Mouse (Mus musculus) forebrain, embryonic 10.5 days (tissue): ENCODE data around the gene Ctrl. TPM values are rescaled to one million over a fixed set of nuclear protein-coding genes. Genes with fewer than 3 reads are reported as not detected.

Experiments used
- DNase-seq: peaks from one replicate; pipeline ENCODE4 v3.0.0-alpha.2; 2017; ENCODE audit warnings: low spot score; ENCODE audit errors: extremely low spot score
- H3K27ac ChIP-seq: fragments of 300-500 bp; sonication (generic); 2 replicates; pipeline ENCODE4 v1.5.1; 2016; ENCODE audit warnings: mild to moderate bottlenecking
- H3K27me3 ChIP-seq: fragments of 300-500 bp; sonication (generic); 2 replicates; pipeline ENCODE4 v1.6.1; 2016; ENCODE audit warnings: mild to moderate bottlenecking; ENCODE audit not compliant: poor library complexity, severe bottlenecking
- H3K36me3 ChIP-seq: fragments of 300-500 bp; sonication (generic); replicated peaks from 2 replicates; pipeline ENCODE4 v1.6.1; 2016; ENCODE audit warnings: mild to moderate bottlenecking, moderate library complexity
- H3K4me1 ChIP-seq: fragments of 300-500 bp; sonication (generic); 2 replicates; pipeline ENCODE4 v1.6.1; 2016
- H3K4me3 ChIP-seq: fragments of 300-500 bp; sonication (generic); 2 replicates; pipeline ENCODE4 v1.5.1; 2016; ENCODE audit warnings: mild to moderate bottlenecking, moderate library complexity
- H3K9me3 ChIP-seq: fragments of 300-500 bp; sonication (generic); 2 replicates; pipeline ENCODE4 v1.6.1; 2016; ENCODE audit warnings: mild to moderate bottlenecking, moderate library complexity
- WGBS: fragments of 180-500 bp; shearing (Covaris S2); methylation state at CpG from one replicate; pipeline ENCODE4 v1.1.7; 2016; 5-methylcytosine and 5-hydroxymethylcytosine counted together
- polyA plus RNA-seq: library from polyadenylated mRNA; unstranded; fragments of >200 nt; fragmentation: Nextera tagmentation; extraction: Ambion mirVana; gene quantifications from 2 replicates; pipeline ENCODE4 v1.2.1, GENCODE M21; 2016

Gene Ctrl
- polyA plus RNA-seq, 1 experiment from 2014 or later: 1.5 TPM

GRCm38 (mm10) chr8:105961101-105961500 lies 27.4 kb upstream of the Ctrl start:
- Histone ChIP-seq H3K27me3 (peaks cover 24% of the 10 kb centered on the region), H3K4me1 (peaks cover 26% of the 10 kb centered on the region), H3K9me3 (no peaks in the 10 kb centered on the region), H3K4me3 (no peak overlapping the region), H3K27ac (no peak overlapping the region), H3K36me3 (peaks cover 10% of the 10 kb centered on the region)
- DNase-seq: no peak
- 79% methylated on average over 14 of the region's 14 CpGs for WGBS

- H3K27me3 ChIP-seq: peaks cover 7% of the 10 kb centered on the region
- H3K4me1 ChIP-seq: peaks cover 9% of the 10 kb centered on the region
- no peaks in the 10 kb centered on the region for H3K9me3 ChIP-seq
- H3K36me3 ChIP-seq: peaks cover 17% of the 10 kb centered on the region
- no peak overlapping the region for H3K4me3 ChIP-seq
- no peak for DNase-seq
- WGBS: 92% methylated on average over 7 of the region's 7 CpGs
- no peak overlapping the region for H3K27ac ChIP-seq
Observed at GRCm38 (mm10) chr8:105959350-105959749, 25.7 kb upstream of the Ctrl start.

- Histone ChIP-seq H3K4me3 (no peak overlapping the region), H3K9me3 (no peaks in the 10 kb centered on the region), H3K36me3 (peaks cover 26% of the 10 kb centered on the region), H3K27me3 (no peaks in the 10 kb centered on the region), H3K4me1 (0 out of 2 replicates have a peak, but pooled peaks cover 3% of the 10 kb centered on the region), H3K27ac (no peak overlapping the region)
- no peak for DNase-seq
- WGBS: 75% methylated on average over 3 of the region's 4 CpGs
Observed at GRCm38 (mm10) chr8:105957813-105958212, 24.2 kb upstream of the Ctrl start.

GRCm38 (mm10) chr8:105956556-105956955 lies 22.9 kb upstream of the Ctrl start:
- Histone ChIP-seq H3K4me1 (peaks cover 6% of the 10 kb centered on the region), H3K4me3 (no peak overlapping the region), H3K9me3 (no peaks in the 10 kb centered on the region), H3K36me3 (peaks cover 26% of the 10 kb centered on the region), H3K27ac (no peak overlapping the region), H3K27me3 (no peaks in the 10 kb centered on the region)
- DNase-seq: no peak
- 91% methylated on average over 4 of the region's 4 CpGs for WGBS

GRCm38 (mm10) chr8:105951057-105951659 lies 17.5 kb upstream of the Ctrl start:
- Histone ChIP-seq H3K36me3 (peaks cover 69% of the 10 kb centered on the region), H3K4me3 (no peak overlapping the region), H3K4me1 (peaks cover 14% of the 10 kb centered on the region), H3K9me3 (no peaks in the 10 kb centered on the region), H3K27ac (0 out of 2 replicates have a peak overlapping the region, but pooled peaks have one; percentile 13), H3K27me3 (no peaks in the 10 kb centered on the region)
- no peak for DNase-seq
- 57% methylated on average over 7 of the region's 7 CpGs for WGBS

- Histone ChIP-seq H3K9me3 (no peaks in the 10 kb centered on the region), H3K27me3 (no peaks in the 10 kb centered on the region), H3K4me1 (peaks cover 14% of the 10 kb centered on the region), H3K36me3 (peaks cover 78% of the 10 kb centered on the region), H3K27ac (no peak overlapping the region), H3K4me3 (no peak overlapping the region)
- WGBS: 91% methylated on average over 10 of the region's 10 CpGs
- DNase-seq: no peak
Observed at GRCm38 (mm10) chr8:105949350-105949749, 15.7 kb upstream of the Ctrl start.

GRCm38 (mm10) chr8:105943321-105943739 lies 9.7 kb upstream of the Ctrl start, which contains the start of gene Lcat:
Gene Lcat (minus strand): TSS chr8:105943382.
- Histone ChIP-seq H3K4me1 (peaks cover 12% of the 10 kb centered on the region), H3K36me3 (peaks cover 65% of the 10 kb centered on the region), H3K9me3 (no peaks in the 10 kb centered on the region), H3K27me3 (no peaks in the 10 kb centered on the region), H3K27ac (peak within 1 kb of the TSS; percentile 0; the same call in 1 of the 2 replicates), H3K4me3 (no peak within 1 kb of the TSS)
- 69% methylated on average over 8 of the region's 8 CpGs for WGBS
- DNase-seq: no peak

GRCm38 (mm10) chr8:105942542-105942941 lies 8.9 kb upstream of the Ctrl start:
- peaks cover 20% of the 10 kb centered on the region for H3K4me1 ChIP-seq
- no peak overlapping the region for H3K27ac ChIP-seq
- H3K36me3 ChIP-seq: peaks cover 57% of the 10 kb centered on the region
- WGBS: 95% methylated on average over 5 of the region's 5 CpGs
- H3K4me3 ChIP-seq: no peak overlapping the region
- H3K27me3 ChIP-seq: no peaks in the 10 kb centered on the region
- no peak for DNase-seq
- no peaks in the 10 kb centered on the region for H3K9me3 ChIP-seq

GRCm38 (mm10) chr8:105942026-105942425 lies 8.4 kb upstream of the Ctrl start:
- H3K4me1 ChIP-seq: peaks cover 22% of the 10 kb centered on the region
- 93% methylated on average over 11 of the region's 11 CpGs for WGBS
- H3K9me3 ChIP-seq: no peaks in the 10 kb centered on the region
- no peak overlapping the region for H3K27ac ChIP-seq
- no peaks in the 10 kb centered on the region for H3K27me3 ChIP-seq
- peaks cover 52% of the 10 kb centered on the region for H3K36me3 ChIP-seq
- no peak overlapping the region for H3K4me3 ChIP-seq
- no peak for DNase-seq

GRCm38 (mm10) chr8:105938306-105938669 lies 4.6 kb upstream of the Ctrl start, which contains the start of gene Psmb10:
Gene Psmb10 (minus strand): TSS chr8:105938444.
- DNase-seq: no peak

GRCm38 (mm10) chr8:105937496-105938305 lies 4.0 kb upstream of the Ctrl start:
- Histone ChIP-seq H3K27me3 (no peaks in the 10 kb centered on the region), H3K27ac (peak overlapping the region; percentile 90), H3K4me1 (peaks cover 23% of the 10 kb centered on the region), H3K9me3 (no peaks in the 10 kb centered on the region), H3K36me3 (peaks cover 17% of the 10 kb centered on the region), H3K4me3 (peak overlapping the region; percentile 85)
- peak; percentile 46 for DNase-seq
- 3% methylated on average over 33 of the region's 33 CpGs for WGBS

More at GRCm38 (mm10) chr8:105938306-105938669, 4.6 kb upstream of the Ctrl start, which contains the start of gene Psmb10:
- H3K9me3 ChIP-seq: no peaks in the 10 kb centered on the region
- H3K36me3 ChIP-seq: peaks cover 17% of the 10 kb centered on the region
- H3K4me3 ChIP-seq: peak within 1 kb of the TSS; percentile 85
- WGBS: 46% methylated on average over 4 of the region's 4 CpGs
- H3K4me1 ChIP-seq: peaks cover 27% of the 10 kb centered on the region
- no peaks in the 10 kb centered on the region for H3K27me3 ChIP-seq
- peak within 1 kb of the TSS; percentile 90 for H3K27ac ChIP-seq

- H3K27ac ChIP-seq: peak overlapping the region; percentile 90
- peaks cover 23% of the 10 kb centered on the region for H3K4me1 ChIP-seq
- H3K36me3 ChIP-seq: peaks cover 25% of the 10 kb centered on the region
- peak; percentile 90 for DNase-seq
- H3K27me3 ChIP-seq: no peaks in the 10 kb centered on the region
- peak overlapping the region; percentile 85 for H3K4me3 ChIP-seq
- WGBS: under 1% methylated on average over 30 of the region's 30 CpGs
- H3K9me3 ChIP-seq: no peaks in the 10 kb centered on the region
Observed at GRCm38 (mm10) chr8:105936866-105937475, 3.3 kb upstream of the Ctrl start.
